Comparison of ENCODE assay signal across 12 mouse cellular contexts in genomic region chr16:4225841-4226240, GRCm38 (mm10).
"Had no signal": no experiment of that assay in that cellular context is flagged by ENCODE, and none has a peak within 500 bp of the region (broad histone marks: within the 10 kb centered on the region; RNA-seq: fewer than 3 reads in every experiment).

No protein-coding gene starts in this region.

- DNase-seq: retina, postnatal 1 day; right cerebral cortex, adult 18-20 months; right cerebral cortex, postnatal 14 days; right cerebral cortex, postnatal 25 days; right cerebral cortex, postnatal 4 days; spleen, adult 18-20 months; thymus, adult 18-20 months; thymus, adult 2 months; thymus, postnatal 14 days; thymus, postnatal 25 days; thymus, postnatal 36 days; thymus, postnatal 4 days had no signal
